Mouse (Mus musculus): ENCODE results near the gene Gm28539. TPM values are rescaled to one million over a fixed set of nuclear protein-coding genes. Genes with fewer than 3 reads are reported as not detected.
"Not testable (repeated sequence)": the region's sequence is repeated elsewhere in the genome, so short reads cannot be mapped to it uniquely, and the experiment has no call there.

The Gm28539 gene
- total RNA-seq, 2 experiments from 2014 or later: 8.8 to 16.9 TPM

DNA sequence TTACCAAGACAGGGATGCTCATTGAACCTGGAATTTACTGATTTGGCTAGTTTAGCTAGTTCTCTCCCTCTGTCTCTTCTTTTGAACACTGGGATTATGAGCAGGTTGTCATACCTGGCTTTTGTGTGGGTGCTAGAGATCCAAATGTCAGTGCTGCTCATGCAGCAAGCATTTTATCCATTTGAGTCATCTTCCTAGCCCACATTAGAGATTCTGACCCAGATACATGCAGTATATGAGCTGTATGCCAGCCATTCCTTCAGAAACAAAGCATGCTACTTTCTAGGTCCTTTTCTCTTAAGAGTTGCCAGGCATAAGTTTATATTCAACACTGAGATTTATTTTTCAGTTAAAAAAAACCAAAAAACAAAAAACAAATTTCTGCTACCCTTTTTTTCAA is 116.4 kb downstream of the Gm28539 start:
- no peak for DNase-seq (ENCODE audit: low spot score in 2 of 2)

DNA sequence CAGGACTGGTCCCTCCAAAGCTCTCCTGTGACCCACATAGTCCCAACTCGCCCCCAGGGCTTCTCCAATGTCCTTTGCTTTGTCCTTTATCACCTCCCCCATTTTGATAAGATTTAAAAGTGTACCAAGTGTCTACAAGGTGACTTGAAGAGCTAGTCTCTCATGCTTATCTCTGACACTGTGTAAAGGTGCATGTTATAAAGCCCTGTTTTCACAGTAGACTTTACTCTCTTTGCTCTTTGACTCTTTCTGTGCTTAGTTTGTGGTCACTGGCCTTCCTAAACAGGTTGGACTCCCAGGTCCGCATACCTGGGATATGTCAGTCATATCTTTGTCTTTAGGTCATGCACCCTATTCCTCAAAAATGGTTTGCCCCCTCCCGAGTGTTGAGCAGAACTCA is 118.7 kb downstream of the Gm28539 start:
- no peak for DNase-seq (ENCODE audit: low spot score in 2 of 2)

DNA sequence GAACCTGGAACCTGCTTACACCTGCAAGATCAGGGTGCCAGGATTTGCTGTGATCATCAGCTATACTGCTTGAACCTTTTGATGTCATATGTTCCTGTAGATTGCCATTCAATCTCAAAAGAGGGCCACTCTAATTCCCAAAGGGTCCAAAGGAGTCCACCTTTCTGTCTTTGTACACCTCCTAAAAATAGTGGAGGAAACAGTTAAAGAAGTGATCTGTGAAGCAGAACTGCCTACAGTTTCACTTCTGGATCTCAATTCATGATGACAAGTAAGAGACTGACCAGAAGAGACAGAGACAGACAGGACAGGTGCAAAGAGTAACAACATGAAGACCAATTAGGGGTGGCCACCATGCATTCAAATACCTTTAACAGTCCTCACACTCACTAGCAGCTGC is 127.1 kb downstream of the Gm28539 start:
- no peak for DNase-seq (ENCODE audit: low spot score in 2 of 2)

DNA sequence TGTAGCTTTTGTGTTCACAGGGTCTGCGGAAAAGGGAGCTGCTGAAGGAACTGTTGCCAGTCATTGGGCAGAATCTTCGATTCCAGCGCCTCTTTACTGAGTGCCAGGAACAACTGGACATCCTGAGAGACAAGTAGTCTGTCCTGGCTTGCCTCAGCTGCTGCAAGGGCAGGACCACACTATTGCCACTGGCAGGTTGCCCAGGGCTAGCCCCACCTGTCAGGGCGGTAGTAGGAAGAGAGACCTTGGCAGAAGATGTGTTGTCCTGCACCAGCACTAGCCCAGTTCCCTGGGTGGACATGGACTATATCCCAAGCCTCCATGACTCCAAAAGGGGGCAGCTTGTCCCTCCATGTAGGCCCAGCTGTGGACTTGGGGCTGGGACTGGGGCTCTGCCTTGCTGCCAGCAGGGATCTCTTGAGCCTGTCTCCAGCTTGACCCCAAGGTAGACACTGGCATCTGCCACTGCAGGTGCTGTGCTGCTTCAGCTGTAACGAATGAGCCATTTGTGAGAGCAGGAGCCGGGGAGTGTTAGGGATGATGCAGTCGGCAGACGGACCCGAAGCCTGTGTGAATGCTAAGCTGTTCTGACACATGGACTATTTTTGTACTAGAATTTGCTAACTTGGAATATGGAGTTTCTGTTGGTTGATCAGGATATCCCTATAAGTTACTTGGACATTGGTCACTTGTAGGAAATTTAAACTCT is 133.2 kb downstream of the Gm28539 start:
- no peak for DNase-seq (ENCODE audit: low spot score in 2 of 2)

DNA sequence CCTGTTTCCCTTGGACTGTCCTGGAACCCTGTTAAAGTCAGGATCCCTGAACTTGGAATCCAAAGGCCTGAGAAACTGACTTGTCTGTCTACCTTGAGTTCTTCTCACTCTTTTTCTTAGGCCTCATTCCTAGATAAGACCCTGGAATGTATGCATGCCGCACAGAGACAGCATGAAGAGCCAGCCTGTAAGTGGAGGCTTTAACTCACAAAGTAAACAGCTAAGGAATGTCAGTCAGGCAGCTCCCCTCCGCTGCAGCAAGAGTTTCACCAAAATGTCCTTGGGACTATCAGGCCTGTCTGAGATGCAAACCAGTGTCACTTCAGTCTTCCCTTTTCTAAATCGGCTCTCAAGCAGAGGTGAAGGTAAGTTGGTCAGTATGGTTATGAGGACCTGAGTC is 134.5 kb downstream of the Gm28539 start:
- DNase-seq (ENCODE audit: low spot score in 2 of 2): no peak

DNA sequence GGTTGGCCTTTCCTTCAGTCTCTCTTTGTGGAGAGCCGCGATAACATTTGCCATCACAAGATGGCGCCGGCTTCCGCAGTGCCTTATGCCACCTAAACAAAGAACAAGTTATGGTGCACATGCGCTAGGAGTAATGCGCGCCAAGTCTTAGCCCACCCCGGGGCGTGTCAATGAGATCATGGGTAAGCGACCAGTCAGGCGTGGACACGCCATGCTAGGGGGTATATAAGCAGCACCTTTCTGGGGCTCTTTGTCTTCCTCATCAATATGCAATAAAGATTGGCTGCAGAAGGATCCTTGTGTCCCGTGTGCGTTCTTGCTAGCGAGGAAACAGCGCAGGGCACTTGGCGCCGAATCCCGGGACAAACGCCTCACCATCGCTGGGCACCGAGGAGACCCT is 139.3 kb downstream of the Gm28539 start:
- not testable (repeated sequence) for DNase-seq (ENCODE audit: low spot score in 2 of 2)

DNA sequence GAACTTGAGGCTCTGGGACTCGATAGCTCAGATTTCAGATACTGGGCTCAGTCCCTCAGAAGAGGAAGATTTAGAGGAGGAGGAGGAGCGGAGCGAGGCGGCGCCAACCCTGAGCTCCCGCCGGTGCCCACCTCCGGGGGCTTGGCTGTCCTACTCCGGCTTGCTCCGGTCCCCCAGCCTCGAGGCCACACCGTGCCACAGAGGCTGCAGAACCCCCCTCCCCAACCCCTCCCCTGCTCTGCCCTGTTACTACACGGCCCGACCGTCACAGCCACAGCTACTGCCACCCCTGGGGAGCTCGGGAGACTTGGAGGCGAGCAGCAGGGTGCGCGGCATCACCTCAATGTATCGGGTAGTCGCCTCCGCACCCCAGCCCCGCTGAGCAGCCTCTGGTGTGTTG is 139.9 kb downstream of the Gm28539 start:
- DNase-seq (ENCODE audit: low spot score in 2 of 2): no peak

DNA sequence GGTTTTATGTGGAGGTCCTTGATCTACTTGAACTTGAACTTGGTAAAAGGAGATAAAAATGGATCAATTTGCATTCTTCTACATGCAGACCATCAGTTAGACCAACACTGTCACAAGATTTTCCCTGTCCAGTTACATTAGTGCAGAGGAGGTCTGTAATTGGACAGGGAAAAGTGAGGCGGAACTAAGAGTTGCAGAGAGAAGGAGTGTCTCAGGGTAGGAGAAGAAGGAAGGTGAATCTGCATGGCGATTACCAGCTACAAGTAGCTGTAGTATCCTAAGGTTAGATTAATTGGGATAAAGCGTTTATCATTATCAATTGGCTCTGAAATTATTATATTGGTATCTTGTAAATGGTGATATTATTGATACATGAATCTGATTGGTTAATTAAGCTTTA is 150.0 kb downstream of the Gm28539 start:
- no peak for DNase-seq (ENCODE audit: low spot score in 2 of 2)

DNA sequence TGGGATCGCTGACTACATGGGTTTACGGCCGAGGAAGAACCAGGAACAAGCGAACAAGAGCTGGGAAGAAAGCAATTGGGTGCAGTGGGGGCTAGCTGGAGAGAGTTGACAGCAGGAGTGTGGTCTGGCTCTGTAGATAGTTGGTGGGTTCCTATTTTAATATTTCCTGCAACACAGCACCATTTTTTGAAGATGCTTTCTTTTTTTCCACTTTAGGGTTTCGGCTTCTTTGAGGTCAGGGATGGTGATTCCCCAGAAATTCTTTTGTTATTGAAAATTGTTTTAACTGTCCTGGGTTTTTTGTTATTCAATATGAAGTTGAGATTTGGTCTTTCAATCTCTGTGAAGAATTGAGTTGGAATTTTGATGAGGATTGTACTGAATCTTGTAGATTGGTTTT is 150.5 kb downstream of the Gm28539 start:
- no peak for DNase-seq (ENCODE audit: low spot score in 2 of 2)

DNA sequence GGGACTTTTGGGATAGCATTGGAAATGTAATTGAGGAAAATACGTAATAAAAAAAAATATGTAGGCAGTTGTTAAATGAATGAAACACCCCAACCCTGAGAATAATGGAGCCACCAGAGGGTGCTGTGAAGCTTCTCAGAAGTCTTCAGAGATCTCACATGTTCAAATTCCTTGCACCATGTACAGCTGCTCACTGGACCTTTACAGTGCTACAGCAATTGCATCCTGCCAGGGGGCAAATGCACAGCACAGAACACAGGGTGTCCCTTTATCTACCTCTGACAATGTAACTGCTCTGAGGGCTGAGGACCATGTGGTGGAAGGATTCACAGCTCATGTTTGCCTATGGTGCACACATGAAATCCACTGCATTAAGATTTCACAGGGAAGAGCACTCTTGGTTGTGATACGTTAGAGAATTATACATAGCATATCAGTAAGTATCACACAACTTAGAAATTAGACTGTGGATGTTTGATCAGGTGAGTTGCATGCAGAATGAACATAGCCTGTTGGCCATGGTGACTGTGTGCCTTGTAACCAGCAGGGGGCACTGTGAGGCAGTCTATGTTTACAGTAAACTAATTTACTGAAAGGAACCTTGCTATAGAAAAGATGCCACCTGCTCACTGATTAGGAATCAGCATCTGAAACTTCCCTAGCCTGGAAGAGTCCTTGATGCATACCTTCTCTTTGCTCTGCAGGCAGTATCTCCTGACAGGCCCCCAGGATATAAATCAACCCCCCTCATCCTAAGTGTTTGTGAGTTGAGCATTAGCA is 166.4 kb downstream of the Gm28539 start:
- not testable (repeated sequence) for DNase-seq (ENCODE audit: low spot score in 2 of 2)

DNA sequence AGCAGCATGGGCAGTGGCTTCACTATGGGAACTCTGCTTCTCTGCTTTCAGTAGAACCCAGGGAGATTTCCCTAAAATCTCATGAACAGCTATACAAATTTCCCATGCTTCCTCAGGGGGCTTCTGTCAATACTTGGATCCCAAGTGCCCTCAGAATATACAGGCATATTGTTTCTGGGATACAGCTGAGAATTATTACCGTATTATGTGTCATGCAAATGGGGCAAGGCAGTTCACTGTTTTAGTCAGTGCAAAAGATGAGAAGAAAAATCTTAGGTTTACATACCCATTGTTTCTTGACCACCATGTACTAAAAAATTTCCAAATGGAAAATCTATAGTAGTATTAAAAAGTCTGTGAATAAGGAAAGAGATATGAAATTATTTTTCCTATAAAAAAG is 167.4 kb downstream of the Gm28539 start:
- no peak for DNase-seq (ENCODE audit: low spot score in 2 of 2)

DNA sequence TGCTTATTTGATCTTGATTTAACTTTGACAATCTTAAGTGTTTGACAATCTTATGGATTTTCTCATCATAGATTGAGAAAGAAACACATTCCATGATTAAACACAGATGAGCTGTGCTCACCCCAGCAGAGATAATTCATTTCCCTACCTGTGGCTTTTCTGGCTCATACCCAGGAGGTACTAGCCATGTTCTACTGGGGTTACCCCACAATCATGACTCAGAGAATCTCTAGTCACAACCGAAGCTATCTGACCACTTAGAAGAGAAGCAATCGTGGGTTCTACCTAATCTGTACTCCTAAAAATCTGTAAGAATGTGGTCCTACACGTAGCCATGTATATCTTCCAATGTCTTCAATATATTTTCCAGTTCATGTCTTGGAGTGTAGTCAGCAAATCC is 168.9 kb downstream of the Gm28539 start:
- no peak for DNase-seq (ENCODE audit: low spot score in 2 of 2)

Other genes with a start within 250 kb of the Gm28539 start
- gene Tbx1, start 245.9 kb upstream of the Gm28539 start, total RNA-seq (2021): 1 to 10 TPM; 1.9 to 2.7 TPM
- 1 to 10 TPM; 4.9 to 5.4 TPM for gene Gp1bb, start 214.2 kb upstream of the Gm28539 start, total RNA-seq (2021)
- gene Gm49601, start 210.2 kb upstream of the Gm28539 start, total RNA-seq (2021): 10 to 100 TPM; 84.8 to 98.2 TPM
- gene Sept5, start 206.6 kb upstream of the Gm28539 start, total RNA-seq (2021): 100 to 1,000 TPM; 543 to 588 TPM
- 10 to 100 TPM; 89.4 to 99.1 TPM for gene Cldn5, start 59.7 kb upstream of the Gm28539 start, total RNA-seq (2021)
- gene Ufd1, start 24.8 kb upstream of the Gm28539 start, total RNA-seq (2021): 10 to 100 TPM; 93.8 to 95.9 TPM
- gene Cdc45, start 24.6 kb upstream of the Gm28539 start, total RNA-seq (2021): 1 to 10 TPM; 4.0 to 4.3 TPM
- 10 to 100 TPM; 22.2 to 24.7 TPM for gene 2510002D24Rik, start within 50 bp of the Gm28539 start, total RNA-seq (2021)
- gene Mrpl40, start 40.3 kb downstream of the Gm28539 start, total RNA-seq (2021): 10 to 100 TPM; 34.9 to 39.4 TPM
- gene Hira, start 40.5 kb downstream of the Gm28539 start, total RNA-seq (2021): 10 to 100 TPM; 98.0 to 99.4 TPM

Data from layer of hippocampus, postnatal 10 days (tissue).